Mouse (Mus musculus): ENCODE data around the gene Plin4. TPM values are rescaled to one million over a fixed set of nuclear protein-coding genes. Genes with fewer than 3 reads are reported as not detected.

Plin4 gene
- total and polyA plus RNA-seq, 2 experiments from 2014 or later = 0.08 to 0.99 TPM

DNA sequence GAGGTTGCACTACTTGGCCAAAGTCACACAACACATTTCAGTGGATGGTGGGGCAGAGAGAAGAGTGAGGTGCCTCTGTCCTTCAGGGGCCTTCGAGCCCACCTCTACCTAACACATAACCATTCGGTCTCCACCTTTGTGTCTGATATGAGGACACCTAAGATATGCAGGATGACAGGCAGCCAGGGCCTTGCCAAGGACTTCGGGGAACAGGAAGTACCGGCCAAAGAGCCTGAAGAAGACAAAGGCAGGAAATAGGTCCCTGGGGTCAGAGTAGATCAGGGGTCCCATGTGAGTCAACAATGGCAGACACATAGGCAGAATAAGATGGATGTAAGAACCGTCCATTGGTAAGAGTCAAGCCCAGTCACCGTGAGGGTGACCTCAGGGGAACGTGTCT is 27.0 kb upstream of the Plin4 start:
- 90% methylated on average over 7 of the region's 7 CpGs for WGBS
- H3K9me3 ChIP-seq (ENCODE audit: low read length) = no peaks in the 10 kb centered on the region
- no peak overlapping the region for H3K4me3 ChIP-seq (ENCODE audit: low read length)
- ATAC-seq (no peak), DNase-seq (ENCODE audit: low spot score) (no peak)
- no peak overlapping the region for H3K9ac ChIP-seq (replicated peaks; ENCODE audit: low read length)
- H3K36me3 ChIP-seq (ENCODE audit: insufficient read depth, low read length) = no peaks in the 10 kb centered on the region
- H3K4me2 ChIP-seq (ENCODE audit: low read depth, low read length) = no peak overlapping the region
- no peak overlapping the region for H3K27ac ChIP-seq
- peaks cover 11% of the 10 kb centered on the region for H3K4me1 ChIP-seq (ENCODE audit: insufficient read depth, low read length)
- no peaks in the 10 kb centered on the region for H3K27me3 ChIP-seq (ENCODE audit: insufficient read depth, low read length)
- TF ChIP-seq CTCF (IDR thresholded peaks at IDR 0.05; ENCODE audit: low read depth) = no peak

DNA sequence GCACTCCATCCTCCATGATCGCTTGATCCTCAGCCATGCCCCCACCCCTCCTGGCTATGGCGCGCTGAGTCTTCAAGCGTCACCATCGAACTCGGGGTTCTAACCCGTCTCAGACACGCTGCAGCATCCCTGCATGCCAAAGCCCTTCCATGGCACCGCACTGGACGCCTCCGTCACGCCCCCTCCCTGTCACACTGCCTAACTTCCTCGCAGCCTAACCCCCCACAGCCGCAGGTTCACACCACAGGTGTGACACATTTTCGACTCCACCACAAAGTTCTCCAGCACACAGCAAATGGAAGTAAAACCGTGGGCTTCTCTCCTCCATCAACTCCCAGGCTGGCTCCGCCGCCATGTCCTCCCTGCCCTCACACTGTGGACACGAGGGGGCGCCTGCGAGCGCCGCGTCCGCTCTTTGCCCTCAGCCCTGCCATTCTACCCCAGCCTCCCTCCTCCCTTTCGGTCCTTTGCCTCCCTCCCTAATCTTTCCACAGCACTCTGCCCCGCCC is 24.9 kb upstream of the Plin4 start:
- H3K27ac ChIP-seq = 0 out of 2 replicates have a peak overlapping the region, but pooled peaks have one; percentile 6
- no peaks in the 10 kb centered on the region for H3K9me3 ChIP-seq (ENCODE audit: low read length)
- ATAC-seq (no peak), DNase-seq (ENCODE audit: low spot score) (no peak)
- peak overlapping the region; percentile 53 for H3K4me2 ChIP-seq (ENCODE audit: low read depth, low read length)
- WGBS = 6% methylated on average over 27 of the region's 27 CpGs
- H3K36me3 ChIP-seq (ENCODE audit: insufficient read depth, low read length) = peaks cover 16% of the 10 kb centered on the region
- H3K27me3 ChIP-seq (ENCODE audit: insufficient read depth, low read length) = no peaks in the 10 kb centered on the region
- peaks cover 9% of the 10 kb centered on the region for H3K4me1 ChIP-seq (ENCODE audit: insufficient read depth, low read length)
- peak; percentile 78 for TF ChIP-seq CTCF (IDR thresholded peaks at IDR 0.05; ENCODE audit: low read depth)
- H3K9ac ChIP-seq (replicated peaks; ENCODE audit: low read length) = 0 out of 2 replicates have a peak overlapping the region, but pooled peaks have one; percentile 17
- peak overlapping the region; percentile 17; the same call in 1 of the 2 replicates for H3K4me3 ChIP-seq (ENCODE audit: low read length)

DNA sequence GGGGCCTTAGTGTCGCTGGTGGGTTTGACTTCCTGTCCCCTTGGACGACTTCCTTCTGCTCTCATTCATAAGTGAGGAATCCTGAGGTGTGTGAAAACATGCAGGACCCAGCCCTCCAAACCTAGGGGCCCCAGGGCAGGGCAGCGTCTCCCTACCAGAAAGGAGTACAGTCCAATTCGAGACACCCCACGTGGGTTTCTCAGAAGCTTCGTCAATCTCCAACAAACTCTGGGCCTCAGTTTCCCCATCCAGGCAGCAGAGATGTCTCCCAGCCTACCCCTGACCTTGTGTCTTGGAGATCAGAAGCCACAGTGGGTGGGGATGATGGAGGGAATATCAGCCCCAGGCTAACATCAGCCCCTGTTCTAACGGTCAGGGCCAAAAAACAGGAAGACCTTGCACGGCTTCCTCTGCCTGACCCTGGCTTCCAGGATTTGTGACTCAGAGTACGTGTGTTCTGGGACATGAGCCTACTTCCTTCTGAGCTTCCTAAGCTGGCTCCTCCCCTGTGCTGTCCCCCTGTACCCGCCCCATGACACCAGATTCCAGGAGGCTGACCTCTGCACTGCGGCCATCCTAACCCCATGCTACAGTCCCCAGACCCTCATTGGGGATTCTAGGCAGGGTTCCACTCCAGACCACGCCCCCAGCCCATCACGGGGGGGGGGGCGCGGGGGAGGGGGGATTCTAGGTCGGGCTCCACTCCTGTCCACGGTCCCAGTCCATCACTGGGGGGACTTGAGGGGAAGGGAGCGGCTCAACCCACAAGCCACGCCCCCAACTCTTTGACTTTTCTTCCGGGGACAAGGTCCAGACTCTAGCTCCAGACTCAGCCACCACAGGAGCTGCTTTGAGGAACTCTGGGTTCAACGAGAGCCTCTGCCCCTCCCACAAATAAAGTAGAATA is 24.1 kb upstream of the Plin4 start:
- H3K36me3 ChIP-seq (ENCODE audit: insufficient read depth, low read length) = peaks cover 16% of the 10 kb centered on the region
- 30% methylated on average over 16 of the region's 21 CpGs for WGBS
- TF ChIP-seq CTCF (IDR thresholded peaks at IDR 0.05; ENCODE audit: low read depth) = no peak
- H3K9ac ChIP-seq (replicated peaks; ENCODE audit: low read length) = 0 out of 2 replicates have a peak overlapping the region, but pooled peaks have one; percentile 17
- peak overlapping the region; percentile 53 for H3K4me2 ChIP-seq (ENCODE audit: low read depth, low read length)
- peak overlapping the region; percentile 49; the same call in 1 of the 2 replicates for H3K27ac ChIP-seq
- ATAC-seq (peak; percentile 19; the same call in 1 of the 2 replicates), DNase-seq (ENCODE audit: low spot score) (no peak)
- H3K4me1 ChIP-seq (ENCODE audit: insufficient read depth, low read length) = peaks cover 7% of the 10 kb centered on the region
- H3K27me3 ChIP-seq (ENCODE audit: insufficient read depth, low read length) = no peaks in the 10 kb centered on the region
- H3K9me3 ChIP-seq (ENCODE audit: low read length) = no peaks in the 10 kb centered on the region
- H3K4me3 ChIP-seq (ENCODE audit: low read length) = peak overlapping the region; percentile 17; the same call in 1 of the 2 replicates

DNA sequence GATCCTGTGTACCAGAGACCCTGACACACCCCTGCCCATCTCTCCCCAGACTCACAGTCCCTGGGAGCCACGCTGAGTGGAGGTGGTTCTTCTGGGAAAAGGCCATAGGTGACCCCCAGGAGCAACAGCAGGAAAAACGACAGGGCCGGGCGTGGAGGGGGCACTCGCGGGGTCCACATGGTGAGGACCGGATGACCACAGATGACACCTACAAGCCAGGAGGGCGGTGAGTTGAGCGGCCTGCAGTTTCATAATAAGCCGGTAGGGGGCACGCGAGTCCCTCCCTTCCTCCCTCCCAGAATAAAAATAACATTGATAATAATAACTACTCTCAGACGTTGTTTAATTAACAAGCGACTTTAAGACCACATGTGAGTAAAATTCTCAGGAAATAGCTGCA is 23.1 kb upstream of the Plin4 start:
- no peak overlapping the region for H3K27ac ChIP-seq
- DNase-seq (ENCODE audit: low spot score) (peak; percentile 58), ATAC-seq (no peak)
- H3K4me1 ChIP-seq (ENCODE audit: insufficient read depth, low read length) = peaks cover 6% of the 10 kb centered on the region; the same call in 1 of the 2 replicates
- no peak overlapping the region for H3K4me2 ChIP-seq (ENCODE audit: low read depth, low read length)
- H3K4me3 ChIP-seq (ENCODE audit: low read length) = no peak overlapping the region
- TF ChIP-seq CTCF (IDR thresholded peaks at IDR 0.05; ENCODE audit: low read depth) = peak; percentile 89
- H3K36me3 ChIP-seq (ENCODE audit: insufficient read depth, low read length) = peaks cover 22% of the 10 kb centered on the region
- 6% methylated on average over 14 of the region's 14 CpGs for WGBS
- H3K9me3 ChIP-seq (ENCODE audit: low read length) = no peaks in the 10 kb centered on the region
- no peak overlapping the region for H3K9ac ChIP-seq (replicated peaks; ENCODE audit: low read length)
- no peaks in the 10 kb centered on the region for H3K27me3 ChIP-seq (ENCODE audit: insufficient read depth, low read length)

DNA sequence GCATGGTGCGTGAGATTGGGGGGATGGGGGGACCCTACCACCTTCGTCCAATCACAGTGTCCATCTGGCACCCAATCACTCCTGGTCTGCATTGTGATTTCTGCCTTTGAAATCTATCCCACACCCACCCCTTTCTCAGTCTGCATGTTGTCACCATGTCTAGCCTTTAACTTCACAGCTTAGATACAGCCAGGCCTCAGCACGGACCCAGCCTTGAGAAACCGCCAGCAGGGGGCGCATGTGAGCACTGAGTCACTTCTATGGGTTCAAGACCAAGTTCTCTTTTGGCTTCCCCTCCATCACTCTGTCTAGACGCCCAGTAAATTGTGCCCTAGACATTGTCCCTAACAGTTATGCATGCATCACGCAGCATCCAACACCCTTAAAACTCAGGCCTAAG is 22.2 kb upstream of the Plin4 start:
- peak; percentile 19; the same call in 1 of the 2 replicates for ATAC-seq
- no peaks in the 10 kb centered on the region for H3K9me3 ChIP-seq (ENCODE audit: low read length)
- no peak overlapping the region for H3K4me3 ChIP-seq (ENCODE audit: low read length)
- H3K27ac ChIP-seq = no peak overlapping the region
- no peak overlapping the region for H3K9ac ChIP-seq (replicated peaks; ENCODE audit: low read length)
- WGBS = 41% methylated on average over 7 of the region's 7 CpGs
- peaks cover 30% of the 10 kb centered on the region for H3K36me3 ChIP-seq (ENCODE audit: insufficient read depth, low read length)
- peak; percentile 69 for DNase-seq (ENCODE audit: low spot score)
- H3K4me1 ChIP-seq (ENCODE audit: insufficient read depth, low read length) = peaks cover 6% of the 10 kb centered on the region; the same call in 1 of the 2 replicates
- H3K4me2 ChIP-seq (ENCODE audit: low read depth, low read length) = no peak overlapping the region
- no peaks in the 10 kb centered on the region for H3K27me3 ChIP-seq (ENCODE audit: insufficient read depth, low read length)
- peak; percentile 84 for TF ChIP-seq CTCF (IDR thresholded peaks at IDR 0.05; ENCODE audit: low read depth)

DNA sequence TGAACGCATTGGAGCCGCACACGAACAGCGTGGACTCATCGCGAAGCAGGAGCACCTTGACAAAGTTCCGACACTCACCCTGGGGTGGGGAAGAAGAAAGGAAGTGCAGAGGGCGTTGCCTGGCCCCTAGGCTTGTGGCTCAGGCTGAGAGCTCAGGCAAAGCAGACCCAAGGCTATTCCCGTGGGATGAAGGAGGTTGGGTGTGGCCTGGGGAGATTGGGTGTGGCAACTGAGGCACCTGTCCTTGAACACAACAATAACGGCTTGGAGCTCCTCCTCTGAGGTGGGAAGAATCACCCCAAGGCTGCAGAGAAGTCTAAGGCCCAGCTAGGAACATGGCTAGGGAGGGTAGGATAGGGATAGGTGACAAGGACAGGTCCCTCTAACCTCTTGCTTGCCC is 21.5 kb upstream of the Plin4 start:
- Histone ChIP-seq H3K4me1 (ENCODE audit: insufficient read depth, low read length) (peaks cover 6% of the 10 kb centered on the region; the same call in 1 of the 2 replicates), H3K4me3 (ENCODE audit: low read length) (no peak overlapping the region), H3K27ac (no peak overlapping the region), H3K9ac (replicated peaks; ENCODE audit: low read length) (no peak overlapping the region), H3K4me2 (ENCODE audit: low read depth, low read length) (no peak overlapping the region), H3K9me3 (ENCODE audit: low read length) (no peaks in the 10 kb centered on the region), H3K27me3 (ENCODE audit: insufficient read depth, low read length) (no peaks in the 10 kb centered on the region), H3K36me3 (ENCODE audit: insufficient read depth, low read length) (peaks cover 34% of the 10 kb centered on the region)
- ATAC-seq (no peak), DNase-seq (ENCODE audit: low spot score) (no peak)
- no peak for TF ChIP-seq CTCF (IDR thresholded peaks at IDR 0.05; ENCODE audit: low read depth)
- 91% methylated on average over 10 of the region's 10 CpGs for WGBS
